Mouse (Mus musculus): ENCODE measurements around the gene Prl3b1.

Prl3b1 gene

DNA sequence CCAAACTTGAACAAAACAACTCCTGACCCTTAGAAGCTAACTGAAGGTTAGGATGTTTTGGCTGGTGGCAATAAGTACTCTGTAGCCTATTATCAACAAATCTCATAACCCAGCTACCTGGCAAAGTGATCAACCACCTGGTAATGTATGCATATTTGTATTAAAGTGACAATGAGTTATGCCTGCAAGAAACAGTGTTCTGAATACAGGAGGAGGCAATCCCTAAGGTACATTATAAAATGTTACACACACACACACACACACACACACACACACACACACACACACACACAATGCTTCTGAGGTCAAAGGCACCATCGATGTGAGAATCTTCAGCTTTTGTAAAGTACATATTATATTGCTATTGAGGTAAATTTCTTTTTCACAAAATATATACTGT lies at the start of gene Prl3b1:
TSS of gene Prl3b1 (plus strand) at position 301 of the 400 bp plus-strand sequence.
- DNase-seq (ENCODE audit: extremely low read depth, insufficient read length, low spot score) = no peak

DNA sequence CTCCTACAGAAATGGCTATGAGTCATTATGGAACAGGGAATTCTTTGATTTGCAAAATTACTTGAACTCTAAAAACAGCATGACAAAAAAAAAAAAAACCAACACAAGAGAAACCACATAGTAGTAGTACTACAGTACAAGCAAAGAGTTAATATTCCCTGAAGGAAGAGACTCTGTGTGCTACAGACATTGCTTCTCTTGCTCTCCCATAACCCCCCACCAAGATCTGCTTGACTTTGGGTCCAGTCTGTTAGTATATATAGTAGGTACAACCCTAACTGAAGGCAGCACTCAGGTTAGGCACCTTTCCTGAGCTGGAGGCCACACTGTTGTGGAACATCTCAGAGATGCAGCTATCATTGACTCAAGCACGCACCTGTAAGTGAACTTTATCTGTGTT lies 45.3 kb upstream of the Prl3b1 start, which contains the start of gene Prl3c1:
TSS of gene Prl3c1 (plus strand) at position 301 of the 400 bp plus-strand sequence.
- DNase-seq (ENCODE audit: extremely low read depth, insufficient read length, low spot score) = no peak

DNA sequence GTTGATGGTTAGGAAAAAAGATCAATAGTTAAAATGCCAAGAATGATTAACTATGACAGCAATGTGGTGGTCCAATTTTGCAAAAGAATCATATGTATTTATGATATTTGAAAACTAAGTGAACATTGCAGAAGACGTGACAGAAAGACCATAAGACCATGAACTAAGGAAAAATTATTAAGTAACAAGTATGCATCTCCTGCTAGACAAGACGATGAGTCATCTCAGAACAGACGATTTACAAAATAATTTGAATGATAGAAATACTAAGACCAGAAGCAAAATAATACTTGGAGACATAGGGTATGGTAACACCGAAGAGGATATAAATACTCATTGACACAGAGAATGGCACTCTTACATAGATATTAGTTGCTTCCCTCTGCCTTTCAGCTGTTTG lies 17.5 kb downstream of the Prl3b1 start, which contains the start of gene Prl3a1:
TSS of gene Prl3a1 (plus strand) at position 301 of the 400 bp plus-strand sequence.
- DNase-seq (ENCODE audit: extremely low read depth, insufficient read length, low spot score) = no peak

Data from 3134 (cell line).